11 mouse cellular contexts compared by ENCODE assay signal in genomic region chr14:32015131-32015770, GRCm38 (mm10). TPM values are rescaled to one million over a fixed set of nuclear protein-coding genes. Genes with fewer than 3 reads are reported as not detected.
DNase-seq lines count a peak whose midpoint lies in the region; ATAC-seq and TF ChIP-seq lines count a peak whose summit lies in the region.
"Had no signal": no experiment of that assay in that cellular context is flagged by ENCODE, and none has a peak within 500 bp of the region (broad histone marks: within the 10 kb centered on the region; RNA-seq: fewer than 3 reads in every experiment).

No protein-coding gene starts in this region.

- no peak for ATAC-seq in forebrain, embryonic 15.5 days (replicated peaks)
- no peak for ATAC-seq in embryonic facial prominence, embryonic 15.5 days (ENCODE audit: insufficient number of reproducible peaks, low FRiP score, low TSS enrichment, low read depth)
- no peak for ATAC-seq in stomach, embryonic 14.5 days (ENCODE audit: insufficient number of reproducible peaks, insufficient read depth, low FRiP score, low read depth)
- no peak for ATAC-seq in erythroid progenitor cell, adult 5-6 weeks (replicated peaks; ENCODE audit: low FRiP score, poor library complexity, severe bottlenecking)

- WGBS in forebrain, embryonic 15.5 days, result 84% methylated on average over 7 of the region's 7 CpGs
- 96% methylated on average over 7 of the region's 7 CpGs for whole genome bisulfite sequencing in forebrain, embryonic 10.5 days
- 83% methylated on average over 7 of the region's 7 CpGs for WGBS in embryonic facial prominence, embryonic 15.5 days
- 81% methylated on average over 7 of the region's 7 CpGs for WGBS in stomach, embryonic 14.5 days

- no peak overlapping the region for H3K4me2 ChIP-seq in forebrain, embryonic 15.5 days (replicated peaks)
- H3K4me2 ChIP-seq in embryonic facial prominence, embryonic 15.5 days (replicated peaks), result no peak overlapping the region
- no peak overlapping the region for H3K4me2 ChIP-seq in stomach, embryonic 14.5 days (replicated peaks; ENCODE audit: low read depth, low read length)
- H3K4me2 ChIP-seq: embryonic facial prominence, embryonic 12.5 days; limb, embryonic 12.5 days; midbrain, embryonic 12.5 days had no signal

- H3K4me1 ChIP-seq in forebrain, embryonic 15.5 days, result peaks cover 29% of the 10 kb centered on the region
- peaks cover 22% of the 10 kb centered on the region for H3K4me1 ChIP-seq in forebrain, embryonic 10.5 days
- H3K4me1 ChIP-seq in embryonic facial prominence, embryonic 15.5 days, result peaks cover 7% of the 10 kb centered on the region
- no peaks in the 10 kb centered on the region for H3K4me1 ChIP-seq in stomach, embryonic 14.5 days (ENCODE audit: control insufficient read depth, insufficient read depth, low read length)

- DNase-seq in forebrain, embryonic 10.5 days (ENCODE audit: extremely low spot score, low spot score), result no peak
- DNase-seq in left cerebral cortex, adult 2 months (ENCODE audit: extremely low spot score in 1 of 2, low spot score in 2 of 2), result no peak
- DNase-seq in left cerebral cortex, postnatal 14 days (ENCODE audit: low spot score in 2 of 2), result no peak
- no peak for DNase-seq in gastrocnemius, postnatal 25 days

- peak overlapping the region; percentile 98 for H3K27ac ChIP-seq in forebrain, embryonic 15.5 days (replicated peaks)
- H3K27ac ChIP-seq in forebrain, embryonic 10.5 days, result no peak overlapping the region; the same call in 1 of the 2 replicates
- H3K27ac ChIP-seq in left cerebral cortex, adult 2 months, result peak overlapping the region; percentile 24
- peak overlapping the region; percentile 17; the same call in 1 of the 2 replicates for H3K27ac ChIP-seq in embryonic facial prominence, embryonic 15.5 days (replicated peaks)
- H3K27ac ChIP-seq in stomach, embryonic 14.5 days (ENCODE audit: low read length), result peak overlapping the region; percentile 22; the same call in 1 of the 2 replicates
- H3K27ac ChIP-seq: embryonic facial prominence, embryonic 12.5 days; midbrain, embryonic 12.5 days had no signal

- no peak for TF ChIP-seq CTCF in left cerebral cortex, adult 2 months (IDR thresholded peaks at IDR 0.05)

- H3K9me3 ChIP-seq in forebrain, embryonic 15.5 days, result no peaks in the 10 kb centered on the region
- H3K9me3 ChIP-seq in forebrain, embryonic 10.5 days, result no peaks in the 10 kb centered on the region
- H3K9me3 ChIP-seq in embryonic facial prominence, embryonic 15.5 days (replicated peaks), result no peaks in the 10 kb centered on the region
- H3K9me3 ChIP-seq in stomach, embryonic 14.5 days (ENCODE audit: control insufficient read depth, low read depth, low read length), result no peaks in the 10 kb centered on the region
- H3K9me3 ChIP-seq: embryonic facial prominence, embryonic 12.5 days; limb, embryonic 12.5 days; midbrain, embryonic 12.5 days had no signal

- H3K9ac ChIP-seq in forebrain, embryonic 15.5 days (replicated peaks), result no peak overlapping the region
- H3K9ac ChIP-seq in embryonic facial prominence, embryonic 15.5 days, result no peak overlapping the region
- H3K9ac ChIP-seq in stomach, embryonic 14.5 days (replicated peaks; ENCODE audit: low read depth, low read length), result no peak overlapping the region
- H3K9ac ChIP-seq: embryonic facial prominence, embryonic 12.5 days; limb, embryonic 12.5 days; midbrain, embryonic 12.5 days had no signal

- H3K27me3 ChIP-seq in forebrain, embryonic 15.5 days, result no peaks in the 10 kb centered on the region
- H3K27me3 ChIP-seq in forebrain, embryonic 10.5 days (ENCODE audit: poor library complexity, severe bottlenecking), result no peaks in the 10 kb centered on the region
- H3K27me3 ChIP-seq in embryonic facial prominence, embryonic 15.5 days, result no peaks in the 10 kb centered on the region
- no peaks in the 10 kb centered on the region for H3K27me3 ChIP-seq in stomach, embryonic 14.5 days (ENCODE audit: control insufficient read depth, insufficient read depth, low read length)
- H3K27me3 ChIP-seq: embryonic facial prominence, embryonic 12.5 days; limb, embryonic 12.5 days; midbrain, embryonic 12.5 days had no signal

- intact Hi-C loops in left cerebral cortex, adult 2 months (cut with DNase I), result no loop called here
- intact Hi-C loops in left cerebral cortex, postnatal 14 days (cut with DNase I), result no loop called here

- H3K4me3 ChIP-seq in forebrain, embryonic 15.5 days, result no peak overlapping the region
- H3K4me3 ChIP-seq in forebrain, embryonic 10.5 days, result no peak overlapping the region
- no peak overlapping the region for H3K4me3 ChIP-seq in left cerebral cortex, adult 2 months
- H3K4me3 ChIP-seq in embryonic facial prominence, embryonic 15.5 days (replicated peaks), result no peak overlapping the region
- H3K4me3 ChIP-seq in stomach, embryonic 14.5 days (ENCODE audit: low read depth, low read length), result no peak overlapping the region
- H3K4me3 ChIP-seq: embryonic facial prominence, embryonic 12.5 days; limb, embryonic 12.5 days; midbrain, embryonic 12.5 days had no signal

- H3K36me3 ChIP-seq in forebrain, embryonic 15.5 days, result no peaks in the 10 kb centered on the region
- no peaks in the 10 kb centered on the region for H3K36me3 ChIP-seq in forebrain, embryonic 10.5 days (replicated peaks)
- no peaks in the 10 kb centered on the region for H3K36me3 ChIP-seq in embryonic facial prominence, embryonic 15.5 days
- H3K36me3 ChIP-seq in stomach, embryonic 14.5 days (ENCODE audit: control insufficient read depth, insufficient read depth, low read length), result no peaks in the 10 kb centered on the region
- H3K36me3 ChIP-seq: embryonic facial prominence, embryonic 12.5 days; limb, embryonic 12.5 days; midbrain, embryonic 12.5 days had no signal

RNA-seq across cellular contexts. Expression of gene Galnt15, which starts 13.5 kb away (rescaled TPM):
- 0.45 and 0.47 TPM in 2 replicates for polyA plus RNA-seq in forebrain, embryonic 15.5 days (2015; fragmentation: Nextera tagmentation; extraction: Ambion mirVana)
- 0.05 and 0.09 TPM in 2 replicates for polyA plus RNA-seq in forebrain, embryonic 10.5 days (2016; fragmentation: Nextera tagmentation; extraction: Ambion mirVana)
- 1 to 10 TPM; 2.1 to 2.2 TPM for total RNA-seq in left cerebral cortex, adult 2 months (2021)
- 1 to 10 TPM; 1.1 to 2.5 TPM for total RNA-seq in left cerebral cortex, postnatal 14 days (2021)
- 0.37 and 0.48 TPM in 2 replicates for polyA plus RNA-seq in embryonic facial prominence, embryonic 15.5 days (2015; fragmentation: Nextera tagmentation; extraction: Ambion mirVana)
- polyA plus RNA-seq in stomach, embryonic 14.5 days (2014; fragmentation: Nextera tagmentation; extraction: Ambion mirVana), result 0.08 and 0.09 TPM in 2 replicates
- 1 to 10 TPM; 3.2 to 6.9 TPM for total RNA-seq in gastrocnemius, postnatal 25 days (2021)
- not detected in 2 replicates for total RNA-seq in erythroid progenitor cell, adult 5-6 weeks (2015; ENCODE audit: low replicate concordance)
- 0.13 TPM in 1 of 2 replicates, not detected in the other for total RNA-seq in erythroid progenitor cell, adult 5-6 weeks (2017; ENCODE audit: low replicate concordance)
- polyA plus RNA-seq: limb, embryonic 12.5 days had no signal
